Mouse (Mus musculus) midbrain, embryonic 16.5 days (tissue): ENCODE data around the gene Erc2. TPM values are rescaled to one million over a fixed set of nuclear protein-coding genes. Genes with fewer than 3 reads are reported as not detected.
A peak's percentile ranks its signal among the peaks of the same experiment; 100 is the strongest.
"Not testable (repeated sequence)": the region's sequence is repeated elsewhere in the genome, so short reads cannot be mapped to it uniquely, and the experiment has no call there.

Source experiments
- ATAC-seq: fragments of 200-750 bp; cut with Nextera tagmentation; 2 replicates; pipeline ENCODE4 v1.8.0; 2017; ENCODE audit warnings: moderate TSS enrichment
- H3K27ac ChIP-seq: fragments of 300-500 bp; sonication (generic); 2 replicates; pipeline ENCODE4 v1.5.1; 2014; ENCODE audit warnings: mild to moderate bottlenecking, low read length, mixed read lengths
- H3K27me3 ChIP-seq: fragments of 300-500 bp; sonication (generic); 2 replicates; pipeline ENCODE4 v1.6.1; 2014; ENCODE audit warnings: low read depth, low read length, mixed read lengths; ENCODE audit not compliant: control insufficient read depth, insufficient read depth
- H3K36me3 ChIP-seq: fragments of 300-500 bp; sonication (generic); 2 replicates; pipeline ENCODE4 v1.6.1; 2014; ENCODE audit warnings: mild to moderate bottlenecking, low read length, moderate library complexity, mixed read lengths; ENCODE audit not compliant: control insufficient read depth, insufficient read depth
- H3K4me1 ChIP-seq: fragments of 300-500 bp; sonication (generic); 2 replicates; pipeline ENCODE4 v1.6.1; 2014; ENCODE audit warnings: mild to moderate bottlenecking, low read length, mixed read lengths; ENCODE audit not compliant: control insufficient read depth, insufficient read depth
- H3K4me2 ChIP-seq: fragments of 300-500 bp; sonication (generic); 2 replicates; pipeline ENCODE4 v1.6.1; 2014; ENCODE audit warnings: mild to moderate bottlenecking, low read length, mixed read lengths
- H3K4me3 ChIP-seq: fragments of 300-500 bp; sonication (generic); 2 replicates; pipeline ENCODE4 v1.5.1; 2014; ENCODE audit warnings: low read depth, mild to moderate bottlenecking, low read length, moderate library complexity, mixed read lengths
- H3K9ac ChIP-seq: fragments of 300-500 bp; sonication (generic); 2 replicates; pipeline ENCODE4 v1.6.1; 2014; ENCODE audit warnings: low read depth, low read length, mixed read lengths
- H3K9me3 ChIP-seq: fragments of 300-500 bp; sonication (generic); replicated peaks from 2 replicates; pipeline ENCODE4 v1.6.1; 2014; ENCODE audit warnings: mild to moderate bottlenecking, low read length, mixed read lengths; ENCODE audit not compliant: control insufficient read depth, poor library complexity, severe bottlenecking
- WGBS: fragments of 180-500 bp; shearing (Covaris S2); extraction: QIAGEN DNeasy Blood & Tissue Kit; methylation state at CpG from one replicate; pipeline ENCODE4 v1.1.7; 2014; 5-methylcytosine and 5-hydroxymethylcytosine counted together
- polyA plus RNA-seq: library from polyadenylated mRNA; unstranded; fragments of >200 nt; fragmentation: Nextera tagmentation; extraction: Ambion mirVana; gene quantifications from 2 replicates; pipeline ENCODE4 v1.2.1, GENCODE M21; 2015

Erc2 gene
- polyA plus RNA-seq, 1 experiment from 2014 or later = 94.2 TPM

DNA sequence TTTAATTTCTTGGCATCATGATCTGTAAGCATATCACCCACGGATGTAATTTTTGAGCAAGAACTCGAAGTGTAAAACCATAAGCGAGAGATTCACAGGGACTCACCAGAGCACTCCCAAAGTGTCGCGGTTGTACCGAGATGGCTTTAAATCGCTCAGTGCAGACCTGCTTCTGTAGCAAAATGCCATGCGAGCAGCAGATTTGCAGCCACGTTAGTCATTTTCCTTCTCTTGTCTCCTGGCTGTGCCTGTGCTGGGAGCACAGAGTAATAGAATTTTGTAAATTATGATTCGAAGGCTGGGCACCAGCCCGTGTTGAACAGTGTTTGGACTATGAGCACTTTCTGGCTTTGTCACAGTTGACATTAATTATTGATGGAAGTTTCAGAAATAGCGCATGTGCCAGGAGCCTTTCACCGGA, 253.8 kb downstream of the Erc2 start:
- no peak overlapping the region for H3K4me3 ChIP-seq
- ATAC-seq = no peak
- no peaks in the 10 kb centered on the region for H3K36me3 ChIP-seq
- H3K27me3 ChIP-seq = no peaks in the 10 kb centered on the region
- no peaks in the 10 kb centered on the region for H3K9me3 ChIP-seq
- peak overlapping the region; percentile 41 for H3K4me2 ChIP-seq
- H3K9ac ChIP-seq = no peak overlapping the region
- WGBS = 62% methylated on average over 13 of the region's 13 CpGs
- H3K27ac ChIP-seq = no peak overlapping the region
- H3K4me1 ChIP-seq = peaks cover 11% of the 10 kb centered on the region

DNA sequence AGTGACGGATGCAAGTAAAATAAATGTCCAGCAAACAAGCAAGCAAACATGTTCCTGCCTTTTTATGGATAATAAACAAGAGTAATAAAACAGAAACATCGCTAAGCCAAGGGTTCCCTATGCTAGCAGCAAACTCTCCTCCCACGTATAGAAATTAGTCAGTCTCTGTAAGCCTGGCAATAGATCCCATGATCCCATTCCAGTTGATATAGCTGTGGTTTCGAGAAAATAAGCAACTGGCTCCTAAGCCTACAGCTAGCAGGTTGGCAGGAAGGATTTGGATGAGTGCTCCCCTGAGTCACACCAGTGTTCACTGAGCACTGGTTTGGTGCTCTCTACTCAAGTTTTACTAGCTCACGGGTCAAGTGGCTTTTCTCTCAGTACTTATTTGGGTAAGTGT, 259.7 kb downstream of the Erc2 start:
- Histone ChIP-seq H3K9me3 (no peaks in the 10 kb centered on the region), H3K4me2 (no peak overlapping the region), H3K9ac (no peak overlapping the region), H3K4me3 (no peak overlapping the region), H3K36me3 (no peaks in the 10 kb centered on the region), H3K27ac (no peak overlapping the region), H3K27me3 (no peaks in the 10 kb centered on the region), H3K4me1 (no peaks in the 10 kb centered on the region)
- ATAC-seq = no peak
- 86% methylated on average over 5 of the region's 5 CpGs for WGBS

DNA sequence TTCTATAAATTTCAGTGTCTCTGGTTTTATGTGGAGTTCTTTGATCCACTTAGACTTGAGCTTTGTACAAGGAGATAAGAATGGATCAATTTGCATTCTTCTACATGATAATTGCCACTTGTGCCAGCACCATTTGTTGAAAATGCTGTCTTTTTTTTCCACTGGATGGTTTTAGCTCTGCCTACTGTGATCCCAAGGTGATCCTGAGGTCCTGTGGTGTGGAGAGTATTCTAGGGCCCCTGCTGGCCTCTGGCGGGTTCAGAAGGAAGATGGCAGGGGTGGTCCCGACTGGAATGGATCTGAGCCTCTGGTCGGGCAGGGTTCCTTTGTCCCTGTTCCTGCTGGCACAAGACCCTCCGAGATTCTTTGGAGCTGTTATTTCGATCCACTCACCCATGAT, 264.1 kb downstream of the Erc2 start:
- ATAC-seq, H3K9me3 ChIP-seq: not testable (repeated sequence)
- WGBS = 57% methylated on average over 5 of the region's 5 CpGs

DNA sequence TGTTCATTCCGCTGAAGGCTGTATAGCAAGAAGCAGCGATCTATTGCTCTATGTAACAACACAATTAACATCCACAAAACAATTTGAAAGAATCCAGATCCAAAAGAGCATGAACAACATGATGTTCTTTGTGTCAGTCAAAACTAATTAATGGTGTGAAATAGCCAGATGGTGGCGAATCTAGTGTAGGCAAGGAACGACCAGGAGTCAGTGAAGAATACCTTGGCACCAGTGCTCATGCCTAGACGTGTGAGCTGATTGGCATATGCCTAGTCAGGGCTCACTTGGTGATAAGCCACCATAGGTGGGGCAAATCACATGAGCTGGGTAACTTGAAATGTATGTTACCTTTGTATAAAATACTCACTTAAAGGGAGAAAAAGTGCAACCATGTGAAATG, 265.3 kb downstream of the Erc2 start:
- WGBS = 81% methylated on average over 5 of the region's 5 CpGs
- Histone ChIP-seq H3K36me3 (no peaks in the 10 kb centered on the region), H3K27me3 (no peaks in the 10 kb centered on the region), H3K4me2 (no peak overlapping the region), H3K4me1 (no peaks in the 10 kb centered on the region), H3K9me3 (no peaks in the 10 kb centered on the region), H3K27ac (no peak overlapping the region), H3K4me3 (no peak overlapping the region), H3K9ac (no peak overlapping the region)
- no peak for ATAC-seq

More for the DNA sequence above, 264.1 kb downstream of the Erc2 start:
- H3K9ac ChIP-seq, H3K27ac ChIP-seq, H3K36me3 ChIP-seq, H3K4me2 ChIP-seq, H3K4me3 ChIP-seq, H3K27me3 ChIP-seq, H3K4me1 ChIP-seq: not testable (repeated sequence)

DNA sequence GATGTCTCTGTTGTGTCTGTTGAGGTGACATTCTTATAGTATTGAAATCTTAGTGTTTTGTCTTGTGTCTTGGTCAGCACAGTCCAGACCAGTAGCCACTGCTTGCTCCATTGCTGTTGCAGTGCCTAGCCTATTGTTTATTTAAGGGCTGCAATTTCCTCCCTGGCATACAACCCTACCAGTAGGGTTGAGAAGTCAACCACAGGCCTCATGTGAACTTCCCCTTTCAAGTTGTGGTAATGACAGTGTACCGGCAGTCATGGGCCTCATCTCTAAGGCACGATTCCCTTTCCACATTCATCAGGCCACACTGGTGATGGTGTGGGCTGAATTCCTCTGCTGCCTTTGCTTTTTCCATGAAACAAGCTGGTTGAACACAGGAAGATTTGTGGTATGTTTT, 267.4 kb downstream of the Erc2 start:
- H3K4me3 ChIP-seq = no peak overlapping the region
- no peak overlapping the region for H3K4me2 ChIP-seq
- no peaks in the 10 kb centered on the region for H3K4me1 ChIP-seq
- no peaks in the 10 kb centered on the region for H3K27me3 ChIP-seq
- H3K9ac ChIP-seq = no peak overlapping the region
- no peak overlapping the region for H3K27ac ChIP-seq
- H3K9me3 ChIP-seq = no peaks in the 10 kb centered on the region
- 92% methylated on average over 2 of the region's 2 CpGs for WGBS
- no peak for ATAC-seq
- no peaks in the 10 kb centered on the region for H3K36me3 ChIP-seq

DNA sequence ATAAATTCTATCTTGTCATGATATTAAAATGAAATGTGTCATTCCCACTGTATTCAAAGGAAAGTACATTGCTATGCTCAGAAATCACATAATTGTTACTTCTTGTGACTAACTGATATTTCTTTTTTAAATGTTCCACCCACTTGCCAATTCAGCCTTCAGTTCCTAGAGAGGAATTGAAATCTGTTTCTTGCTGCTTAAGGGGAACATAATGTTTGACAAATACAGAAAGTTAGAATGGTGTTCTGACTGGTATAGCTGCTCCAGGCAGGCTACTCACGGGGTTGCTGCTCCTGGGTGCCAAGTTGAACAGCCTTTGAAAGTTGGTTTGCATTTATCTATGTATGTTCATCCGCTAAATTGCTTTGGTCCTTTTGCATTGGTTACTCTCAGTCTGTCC, 270.2 kb downstream of the Erc2 start:
- Histone ChIP-seq H3K36me3 (no peaks in the 10 kb centered on the region), H3K9ac (no peak overlapping the region), H3K27ac (no peak overlapping the region), H3K4me1 (no peaks in the 10 kb centered on the region), H3K4me2 (no peak overlapping the region), H3K9me3 (no peaks in the 10 kb centered on the region), H3K4me3 (no peak overlapping the region), H3K27me3 (no peaks in the 10 kb centered on the region)
- no peak for ATAC-seq
- WGBS = 93% methylated on average over 2 of the region's 2 CpGs

DNA sequence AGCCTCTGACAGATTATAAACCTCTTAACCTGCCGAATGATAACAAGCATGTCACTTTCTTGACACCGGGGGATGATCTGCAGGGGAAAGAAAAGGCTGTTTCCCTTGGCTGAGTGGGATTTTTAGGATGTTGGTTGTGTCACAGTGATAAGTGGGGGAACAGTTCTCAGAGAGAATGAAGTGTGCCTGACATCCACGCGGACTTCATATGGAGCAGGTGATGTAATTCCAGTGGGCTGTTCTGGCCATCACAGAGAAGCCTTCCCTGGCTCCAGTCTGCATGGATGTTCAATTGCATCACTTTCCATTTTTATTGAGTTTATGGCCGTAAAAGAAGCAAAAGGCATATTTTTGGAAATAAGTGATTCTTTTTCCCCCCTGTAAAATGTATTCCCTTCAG, 279.5 kb downstream of the Erc2 start:
- Histone ChIP-seq H3K4me3 (no peak overlapping the region), H3K36me3 (no peaks in the 10 kb centered on the region), H3K4me2 (no peak overlapping the region), H3K4me1 (no peaks in the 10 kb centered on the region; the same call in 1 of the 2 replicates), H3K9me3 (no peaks in the 10 kb centered on the region), H3K9ac (no peak overlapping the region), H3K27ac (0 out of 2 replicates have a peak overlapping the region, but pooled peaks have one; percentile 24), H3K27me3 (no peaks in the 10 kb centered on the region)
- 58% methylated on average over 5 of the region's 5 CpGs for WGBS
- no peak for ATAC-seq

DNA sequence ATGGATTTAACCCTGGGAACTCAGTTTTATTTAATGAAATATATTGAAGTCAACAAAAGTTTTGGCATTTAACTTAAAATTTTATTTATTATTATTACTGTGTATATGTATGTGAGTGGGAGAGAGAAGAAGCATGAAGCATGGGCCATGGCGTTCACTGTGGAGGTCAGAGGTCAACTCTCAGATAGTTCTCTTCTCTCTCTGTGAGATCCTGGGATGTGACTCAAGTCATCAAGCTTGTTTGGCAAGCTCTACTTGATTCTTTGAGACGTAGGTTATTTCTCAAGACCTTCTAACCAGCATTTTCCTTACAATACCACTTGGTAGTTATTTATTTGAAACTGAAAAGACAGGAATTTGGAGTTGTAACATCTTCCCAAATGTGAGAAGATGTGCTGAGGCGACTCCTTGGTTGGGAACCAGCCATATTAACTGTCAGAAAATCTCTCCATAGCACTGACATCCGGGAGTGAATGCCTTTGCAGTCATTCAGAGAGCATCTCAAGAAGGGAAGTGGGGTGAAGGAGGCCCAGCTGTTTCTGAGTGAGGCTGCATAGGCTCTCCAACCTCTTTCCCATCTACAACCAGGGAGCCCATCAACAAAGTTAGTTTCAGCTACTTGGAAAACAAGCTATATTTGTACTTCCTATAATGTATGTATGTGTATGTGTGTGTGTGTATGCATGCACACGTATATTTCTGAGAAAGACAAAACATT, 299.6 kb downstream of the Erc2 start:
- Histone ChIP-seq H3K27me3 (no peaks in the 10 kb centered on the region), H3K9me3 (no peaks in the 10 kb centered on the region), H3K4me2 (no peak overlapping the region), H3K4me3 (no peak overlapping the region), H3K36me3 (peaks cover 5% of the 10 kb centered on the region), H3K27ac (no peak overlapping the region), H3K9ac (no peak overlapping the region), H3K4me1 (no peaks in the 10 kb centered on the region)
- no peak for ATAC-seq
- WGBS = 88% methylated on average over 5 of the region's 5 CpGs

DNA sequence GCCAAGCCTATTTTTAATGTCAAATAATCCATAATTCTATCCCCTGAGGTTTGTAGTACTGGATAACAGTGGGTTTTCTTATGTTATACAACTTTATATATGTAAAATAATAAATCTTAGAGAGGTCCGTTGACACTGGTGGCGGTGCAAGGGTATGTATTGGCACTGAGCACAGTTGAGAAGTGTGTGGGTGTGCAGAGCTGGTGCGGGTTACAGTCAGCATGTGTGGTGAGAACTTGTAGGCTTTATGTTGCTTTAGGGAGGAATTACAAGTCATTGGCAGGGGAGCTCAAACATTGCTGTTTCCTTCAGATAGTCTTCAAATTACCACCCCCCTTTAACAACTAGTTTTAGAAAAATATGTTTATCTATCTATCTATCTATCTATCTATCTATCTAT, 305.1 kb downstream of the Erc2 start:
- no peak overlapping the region for H3K9ac ChIP-seq
- no peak for ATAC-seq
- H3K4me2 ChIP-seq = no peak overlapping the region
- no peak overlapping the region for H3K27ac ChIP-seq
- H3K9me3 ChIP-seq = no peaks in the 10 kb centered on the region
- H3K36me3 ChIP-seq = peaks cover 5% of the 10 kb centered on the region
- H3K4me1 ChIP-seq = no peaks in the 10 kb centered on the region
- no peaks in the 10 kb centered on the region for H3K27me3 ChIP-seq
- no peak overlapping the region for H3K4me3 ChIP-seq
- 93% methylated on average over 3 of the region's 3 CpGs for WGBS
